Mouse (Mus musculus) limb, embryonic 11.5 days (tissue): ENCODE measurements around the gene Lbx2. TPM values are rescaled to one million over a fixed set of nuclear protein-coding genes. Genes with fewer than 3 reads are reported as not detected.

Experiments
- ATAC-seq: fragments of 200-750 bp; cut with Nextera tagmentation; 2 replicates; pipeline ENCODE4 v1.8.0; 2017; ENCODE audit warnings: low read depth; ENCODE audit not compliant: insufficient number of reproducible peaks, low FRiP score, low TSS enrichment
- DNase-seq: peaks from one replicate; pipeline ENCODE4 v3.0.0-alpha.2; 2015; ENCODE audit warnings: low spot score
- H3K27ac ChIP-seq: fragments of 300-500 bp; sonication (generic); replicated peaks from 2 replicates; pipeline ENCODE4 v1.5.1; 2014; ENCODE audit warnings: low read depth, mild to moderate bottlenecking, low read length
- H3K27me3 ChIP-seq: fragments of 300-500 bp; sonication (generic); 2 replicates; pipeline ENCODE4 v1.6.1; 2014; ENCODE audit warnings: mild to moderate bottlenecking, low read length, mixed read lengths; ENCODE audit not compliant: control insufficient read depth, insufficient read depth
- H3K36me3 ChIP-seq: fragments of 300-500 bp; sonication (generic); 2 replicates; pipeline ENCODE4 v1.6.1; 2014; ENCODE audit warnings: mild to moderate bottlenecking, low read length, moderate library complexity, mixed read lengths; ENCODE audit not compliant: control insufficient read depth, insufficient read depth
- H3K4me1 ChIP-seq: fragments of 300-500 bp; sonication (generic); 2 replicates; pipeline ENCODE4 v1.6.1; 2014; ENCODE audit warnings: low read length, mixed read lengths; ENCODE audit not compliant: control insufficient read depth, insufficient read depth
- H3K4me2 ChIP-seq: fragments of 300-500 bp; sonication (generic); 2 replicates; pipeline ENCODE4 v1.6.1; 2014; ENCODE audit warnings: low read depth, mild to moderate bottlenecking, moderate library complexity; ENCODE audit not compliant: severe bottlenecking
- H3K4me3 ChIP-seq: fragments of 300-500 bp; sonication (generic); 2 replicates; pipeline ENCODE4 v1.5.1; 2014; ENCODE audit warnings: low read depth, low read length
- H3K9ac ChIP-seq: fragments of 300-500 bp; sonication (generic); 2 replicates; pipeline ENCODE4 v1.6.1; 2014; ENCODE audit warnings: mild to moderate bottlenecking, low read length
- H3K9me3 ChIP-seq: fragments of 300-500 bp; sonication (generic); 2 replicates; pipeline ENCODE4 v1.6.1; 2016; ENCODE audit warnings: low read length; ENCODE audit not compliant: control insufficient read depth
- WGBS: fragments of 180-500 bp; shearing (Covaris S2); extraction: QIAGEN DNeasy Blood & Tissue Kit; methylation state at CpG from one replicate; pipeline ENCODE4 v1.1.7; 2014; 5-methylcytosine and 5-hydroxymethylcytosine counted together
- microRNA counts: library from miRNA; unstranded; fragments of <30 nt; microRNA quantifications from one replicate; lab custom pipeline; 2016
- microRNA-seq: library from miRNA; unstranded; fragments of <30 nt; microRNA quantifications from one replicate; pipeline ENCODE4, GENCODE M21; 2016
- polyA plus RNA-seq: library from polyadenylated mRNA; unstranded; fragments of >200 nt; fragmentation: Nextera tagmentation; extraction: Ambion mirVana; gene quantifications from 2 replicates; pipeline ENCODE4 v1.2.1, GENCODE M21; 2014

The Lbx2 gene
- polyA plus RNA-seq, 1 experiment from 2014 or later, result 0.81 TPM

DNA sequence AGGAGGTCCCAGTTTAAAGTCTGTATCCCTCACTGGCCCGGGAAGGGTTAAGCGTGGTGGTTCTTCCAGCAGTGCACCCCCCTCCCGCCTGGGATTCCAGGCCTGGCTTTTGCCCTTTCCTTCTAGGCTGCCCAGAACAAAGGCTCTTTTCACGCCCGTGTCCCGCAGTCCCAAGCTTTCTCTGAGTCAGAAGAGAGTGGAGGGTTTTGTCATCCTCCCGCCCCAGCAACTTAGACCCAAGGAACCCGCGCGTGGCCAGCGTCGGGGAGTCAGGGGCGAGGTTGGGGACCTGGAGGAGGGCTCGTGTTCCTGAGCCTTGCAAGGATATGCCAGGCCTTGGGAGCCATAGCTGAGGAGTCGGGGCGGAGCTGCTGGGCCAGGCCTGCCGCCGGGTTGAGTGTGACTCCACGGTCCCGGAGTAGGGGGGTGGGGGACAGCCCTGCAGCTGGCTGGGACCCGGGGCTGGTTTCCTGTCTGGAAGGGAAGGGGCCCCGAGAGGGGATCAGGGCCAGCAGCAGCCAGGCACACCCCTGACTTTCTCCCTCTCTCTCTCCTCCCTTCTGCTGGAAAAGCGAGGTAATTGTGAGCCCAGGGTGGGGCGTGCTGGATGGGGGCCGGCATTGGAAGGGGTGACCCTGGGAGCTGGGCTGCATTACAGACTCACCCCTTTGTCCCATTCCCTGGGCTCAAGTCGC is 50.9 kb downstream of the Lbx2 start:
- no peaks in the 10 kb centered on the region for H3K27me3 ChIP-seq
- ATAC-seq (peak; percentile 83), DNase-seq (peak; percentile 88)
- H3K4me1 ChIP-seq, result peaks cover 32% of the 10 kb centered on the region
- H3K9ac ChIP-seq, result peak overlapping the region; percentile 90
- no peaks in the 10 kb centered on the region for H3K9me3 ChIP-seq
- H3K4me3 ChIP-seq, result peak overlapping the region; percentile 47
- peak overlapping the region; percentile 100 for H3K27ac ChIP-seq
- H3K4me2 ChIP-seq, result peak overlapping the region; percentile 69
- no peaks in the 10 kb centered on the region for H3K36me3 ChIP-seq
- WGBS, result under 1% methylated on average over 23 of the region's 26 CpGs

DNA sequence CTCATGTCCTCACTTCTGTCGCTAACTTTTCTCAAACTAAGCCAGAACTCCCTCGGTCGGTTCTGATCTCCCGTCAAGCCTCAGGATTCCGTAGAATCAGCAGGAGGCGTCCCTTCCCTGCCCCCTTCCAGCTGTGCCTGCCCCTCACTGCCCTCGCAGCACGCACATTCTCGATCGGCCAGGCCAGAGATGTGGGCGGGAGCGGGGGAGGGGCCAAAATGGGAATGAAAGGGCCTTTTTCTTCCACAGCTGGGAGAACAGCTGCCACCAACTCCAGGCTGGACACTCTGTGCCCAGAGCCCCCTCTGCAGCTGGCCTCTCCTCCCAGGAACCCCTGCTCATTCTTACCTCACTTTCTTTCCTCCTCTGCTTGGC is 51.4 kb downstream of the Lbx2 start:
- peak overlapping the region; percentile 47 for H3K4me3 ChIP-seq

More for the DNA sequence above, 51.4 kb downstream of the Lbx2 start:
- H3K9me3 ChIP-seq, result no peaks in the 10 kb centered on the region
- DNase-seq (peak; percentile 97), ATAC-seq (peak; percentile 80)
- peak overlapping the region; percentile 100 for H3K27ac ChIP-seq
- H3K9ac ChIP-seq, result peak overlapping the region; percentile 90
- no peaks in the 10 kb centered on the region for H3K36me3 ChIP-seq
- peak overlapping the region; percentile 69 for H3K4me2 ChIP-seq
- peaks cover 37% of the 10 kb centered on the region for H3K4me1 ChIP-seq
- 0% methylated on average over 12 of the region's 12 CpGs for WGBS
- H3K27me3 ChIP-seq, result no peaks in the 10 kb centered on the region

MicroRNA genes within 50 kb of the gene (microRNA counts, 519-probe panel; counts per million panel counts)
- microRNA mmu-miR-3470a+mmu-miR-3470b (lab: Ali Mortazavi, UCI), result 1,363 counts per million, percentile 7 among the panel's probes with 10 or more counts

Small RNA genes within 50 kb of the gene (microRNA-seq; reads per million reads assigned to microRNA genes)
- gene Mir3470a, result not detected
- gene Mir7040, result not detected

Other genes starting within 250 kb of the Lbx2 start
- gene Sema4f, start 146.6 kb upstream of the Lbx2 start, polyA plus RNA-seq, result 1.1 and 1.2 TPM in 2 replicates
- 0.12 and 0.27 TPM in 2 replicates for gene M1ap, start 139.5 kb upstream of the Lbx2 start, polyA plus RNA-seq
- 6.5 and 7.3 TPM in 2 replicates for gene Dok1, start 52.9 kb upstream of the Lbx2 start, polyA plus RNA-seq
- gene Loxl3, start 52.2 kb upstream of the Lbx2 start, polyA plus RNA-seq, result 10.1 and 13.7 TPM in 2 replicates
- 122 and 123 TPM in 2 replicates for gene Aup1, start 31.8 kb upstream of the Lbx2 start, polyA plus RNA-seq
- gene Htra2, start 31.1 kb upstream of the Lbx2 start, polyA plus RNA-seq, result 28.7 and 33.2 TPM in 2 replicates
- 0.35 and 0.88 TPM in 2 replicates for gene Dqx1, start 28.5 kb upstream of the Lbx2 start, polyA plus RNA-seq
- gene Tlx2, start 16.1 kb upstream of the Lbx2 start, polyA plus RNA-seq, result 0.13 TPM in 1 of 2 replicates, not detected in the other
- gene Pcgf1, start 8.5 kb upstream of the Lbx2 start, polyA plus RNA-seq, result 44.3 and 47.0 TPM in 2 replicates
- 1.9 and 2.0 TPM in 2 replicates for gene Ccdc142, start 15.2 kb downstream of the Lbx2 start, polyA plus RNA-seq
- 2.3 and 2.4 TPM in 2 replicates for gene Gm42688, start 15.2 kb downstream of the Lbx2 start, polyA plus RNA-seq
- 140 and 141 TPM in 2 replicates for gene Mrpl53, start 22.7 kb downstream of the Lbx2 start, polyA plus RNA-seq
- 34.7 and 42.1 TPM in 2 replicates for gene Mogs, start 29.1 kb downstream of the Lbx2 start, polyA plus RNA-seq
- gene Wbp1, start 35.2 kb downstream of the Lbx2 start, polyA plus RNA-seq, result 153 and 182 TPM in 2 replicates
- 20.8 and 21.7 TPM in 2 replicates for gene Ino80b, start 39.1 kb downstream of the Lbx2 start, polyA plus RNA-seq
- gene Rtkn, start 49.1 kb downstream of the Lbx2 start, polyA plus RNA-seq, result 29.2 and 30.5 TPM in 2 replicates
- gene Wdr54, start 70.0 kb downstream of the Lbx2 start, polyA plus RNA-seq, result 11.5 and 13.7 TPM in 2 replicates
- 0.58 and 1.1 TPM in 2 replicates for gene 1700003E16Rik, start 70.0 kb downstream of the Lbx2 start, polyA plus RNA-seq
- 70.4 and 71.4 TPM in 2 replicates for gene Dctn1, start 79.6 kb downstream of the Lbx2 start, polyA plus RNA-seq
- 0.16 and 0.47 TPM in 2 replicates for gene Slc4a5, start 133.5 kb downstream of the Lbx2 start, polyA plus RNA-seq
- gene Mthfd2, start 239.5 kb downstream of the Lbx2 start, polyA plus RNA-seq, result 59.7 and 59.9 TPM in 2 replicates
- 69.7 and 78.6 TPM in 2 replicates for gene Mob1a, start 239.6 kb downstream of the Lbx2 start, polyA plus RNA-seq